18 mouse cellular contexts compared by ENCODE assay signal in genomic region chr9:77587616-77588015, GRCm38 (mm10). TPM values are rescaled to one million over a fixed set of nuclear protein-coding genes. Genes with fewer than 3 reads are reported as not detected.
DNase-seq lines count a peak whose midpoint lies in the region; ATAC-seq lines count a peak whose summit lies in the region.
"Had no signal": no experiment of that assay in that cellular context is flagged by ENCODE, and none has a peak within 500 bp of the region (broad histone marks: within the 10 kb centered on the region; RNA-seq: fewer than 3 reads in every experiment).

No protein-coding gene starts in this region.

- no peak overlapping the region for H3K9ac ChIP-seq in stomach, embryonic 15.5 days
- H3K9ac ChIP-seq: embryonic facial prominence, embryonic 12.5 days; heart, embryonic 12.5 days; hindbrain, embryonic 15.5 days had no signal

- no peaks in the 10 kb centered on the region for H3K27me3 ChIP-seq in stomach, embryonic 15.5 days (replicated peaks)
- H3K27me3 ChIP-seq: embryonic facial prominence, embryonic 12.5 days; heart, embryonic 12.5 days; hindbrain, embryonic 15.5 days; Patski had no signal

- intact Hi-C loops in heart, postnatal 14 days (cut with DNase I), result no loop called here

- DNase-seq in adrenal gland, postnatal 10 days, result peak; percentile 33
- no peak for DNase-seq in adrenal gland, postnatal 25 days
- DNase-seq in heart, adult 11 months, result peak; percentile 62
- no peak for DNase-seq in heart, postnatal 14 days
- no peak for DNase-seq in urinary bladder, postnatal 25 days (ENCODE audit: low spot score)
- no peak for DNase-seq in embryo, embryonic 10 days (ENCODE audit: low spot score)
- DNase-seq: cerebellum, adult 2 months; cerebellum, postnatal 10 days; embryo, embryonic 11 days; gastrocnemius, postnatal 14 days; heart, postnatal 36 days had no signal

- 80% methylated on average over 7 of the region's 7 CpGs for WGBS in stomach, embryonic 15.5 days

- H3K9me3 ChIP-seq in stomach, embryonic 15.5 days, result no peaks in the 10 kb centered on the region
- H3K9me3 ChIP-seq: embryonic facial prominence, embryonic 12.5 days; heart, embryonic 12.5 days; hindbrain, embryonic 15.5 days had no signal

- no peak for ATAC-seq in stomach, embryonic 15.5 days (ENCODE audit: insufficient read depth, low FRiP score, low read depth)
- ATAC-seq: intestine, embryonic 16.5 days; Patski had no signal

- peak overlapping the region; percentile 48; the same call in 1 of the 2 replicates for H3K27ac ChIP-seq in stomach, embryonic 15.5 days
- H3K27ac ChIP-seq: embryonic facial prominence, embryonic 12.5 days; hindbrain, embryonic 15.5 days had no signal

- H3K36me3 ChIP-seq in stomach, embryonic 15.5 days, result no peaks in the 10 kb centered on the region
- H3K36me3 ChIP-seq: embryonic facial prominence, embryonic 12.5 days; heart, embryonic 12.5 days; hindbrain, embryonic 15.5 days had no signal

- no peaks in the 10 kb centered on the region for H3K4me1 ChIP-seq in stomach, embryonic 15.5 days
- H3K4me1 ChIP-seq: embryonic facial prominence, embryonic 12.5 days; heart, embryonic 12.5 days; hindbrain, embryonic 15.5 days had no signal

- H3K4me3 ChIP-seq in stomach, embryonic 15.5 days (replicated peaks), result no peak overlapping the region
- H3K4me3 ChIP-seq: embryonic facial prominence, embryonic 12.5 days; heart, embryonic 12.5 days; hindbrain, embryonic 15.5 days had no signal

- no peak overlapping the region for H3K4me2 ChIP-seq in stomach, embryonic 15.5 days
- H3K4me2 ChIP-seq: embryonic facial prominence, embryonic 12.5 days; heart, embryonic 12.5 days; hindbrain, embryonic 15.5 days had no signal

RNA-seq across cellular contexts. Expression of gene Lrrc1, which starts 42.9 kb away (rescaled TPM):
- 10 to 100 TPM; 10.8 to 14.6 TPM for total RNA-seq in adrenal gland, postnatal 10 days (2021)
- 12.8 and 15.4 TPM in 2 replicates for total RNA-seq in adrenal gland, postnatal 25 days (2021)
- 10 to 100 TPM; 18.7 to 19.9 TPM for total RNA-seq in heart, postnatal 14 days (2021)
- 17.3 and 17.5 TPM in 2 replicates for polyA plus RNA-seq in stomach, embryonic 15.5 days (2015; fragmentation: Nextera tagmentation; extraction: Ambion mirVana)

RNA-seq across cellular contexts. Expression of gene Klhl31, which starts 48.7 kb away (rescaled TPM):
- total RNA-seq in adrenal gland, postnatal 10 days (2021), result 10 to 100 TPM in 1 of 2 experiments, 1 to 10 TPM in 1; 6.7 to 19.3 TPM
- total RNA-seq in adrenal gland, postnatal 25 days (2021), result 0.03 TPM in 1 of 2 replicates, not detected in the other
- 100 to 1,000 TPM; 123 to 134 TPM for total RNA-seq in heart, postnatal 14 days (2021)
- polyA plus RNA-seq in stomach, embryonic 15.5 days (2015; fragmentation: Nextera tagmentation; extraction: Ambion mirVana), result 0.28 and 0.62 TPM in 2 replicates
- polyA plus RNA-seq: activated CD4-positive, CD25-positive, alpha-beta regulatory T cell, adult 4 months had no signal

Comparison
In these comparisons a context has a peak if more than half of its experiments do, and no peak if none do; other contexts are left out.
1. DNase-seq: peak in adrenal gland, postnatal 10 days (single experiment) and heart, adult 11 months (single experiment); none in adrenal gland, postnatal 25 days (single experiment), heart, postnatal 14 days (0 of 2), urinary bladder, postnatal 25 days (single experiment) and embryo, embryonic 10 days (single experiment).